Mouse (Mus musculus): Measurements from ENCODE around the gene Coro2b. TPM values are rescaled to one million over a fixed set of nuclear protein-coding genes. Genes with fewer than 3 reads are reported as not detected.

Gene Coro2b
- polyA plus RNA-seq, 1 experiment, result 47.5 TPM

GRCm38 (mm10) chr9:62513492-62514133 is 23.2 kb downstream of the Coro2b start:
- DNase-seq (ENCODE audit: low read depth), result no peak

- DNase-seq (ENCODE audit: low read depth), result no peak
Measured at GRCm38 (mm10) chr9:62510530-62510936, 26.3 kb downstream of the Coro2b start.

DNA sequence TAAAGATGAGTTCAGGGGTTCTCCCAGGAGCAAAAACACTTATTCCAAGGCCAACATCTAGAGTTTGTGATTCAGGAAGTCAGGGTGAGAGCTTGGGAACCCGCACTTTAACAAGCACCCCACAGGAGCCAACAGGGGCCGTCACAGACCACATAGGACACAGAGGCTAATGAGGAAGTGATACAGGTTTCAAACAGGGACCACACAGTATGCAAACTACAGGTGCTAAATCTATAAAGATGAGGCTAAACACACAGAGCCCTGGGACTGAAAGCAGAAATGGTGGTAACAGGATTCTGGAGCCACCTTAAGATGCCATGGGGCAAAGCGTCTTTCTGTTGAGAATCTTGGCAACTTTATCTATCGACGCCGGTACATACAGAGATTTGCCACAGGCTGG is 27.2 kb downstream of the Coro2b start:
- no peak for DNase-seq (ENCODE audit: low read depth)

DNA sequence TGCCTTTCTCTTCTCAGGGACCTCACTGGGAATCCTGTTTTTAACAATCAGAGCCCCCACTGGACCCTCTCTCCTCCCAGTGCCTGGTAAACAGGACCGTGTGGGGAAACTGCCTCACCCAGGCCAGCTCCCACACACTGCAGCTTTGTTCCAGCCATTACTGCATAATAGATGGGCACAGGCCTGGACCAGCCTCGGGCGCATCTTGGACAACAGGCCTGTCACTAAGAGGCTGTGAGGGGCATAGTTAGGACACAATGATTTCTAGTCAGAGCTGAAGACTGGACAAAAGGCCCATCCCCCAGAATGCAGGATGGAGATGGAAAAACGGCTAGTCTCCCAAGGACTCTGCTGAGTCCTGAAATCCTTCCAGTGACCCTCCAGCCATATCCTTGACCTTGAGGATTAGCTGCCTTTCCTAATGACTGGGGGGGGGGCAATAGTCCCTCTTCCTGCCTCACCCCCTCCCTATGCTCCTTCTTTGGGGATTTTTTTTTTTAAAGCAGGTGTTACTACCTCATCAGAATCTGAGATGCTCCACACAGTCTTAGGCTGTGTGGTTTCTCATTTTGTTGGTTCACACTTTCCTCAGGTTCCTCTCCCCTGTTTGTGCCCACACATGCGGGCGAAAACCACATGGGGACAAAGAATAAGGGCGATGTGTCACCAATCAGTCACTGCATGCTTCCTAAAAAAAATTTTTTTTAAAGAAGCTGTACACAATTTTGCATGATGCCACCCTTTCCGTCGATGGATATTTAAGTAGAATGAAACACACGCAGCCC is 27.9 kb downstream of the Coro2b start:
- DNase-seq (ENCODE audit: low read depth), result no peak

- no peak for DNase-seq (ENCODE audit: low read depth)
Measured at GRCm38 (mm10) chr9:62506467-62507067, 30.3 kb downstream of the Coro2b start.

GRCm38 (mm10) chr9:62504129-62504528 is 32.7 kb downstream of the Coro2b start:
- DNase-seq (ENCODE audit: low read depth), result no peak

GRCm38 (mm10) chr9:62502361-62502760 is 34.5 kb downstream of the Coro2b start:
- no peak for DNase-seq (ENCODE audit: low read depth)

- DNase-seq (ENCODE audit: low read depth), result no peak
Measured at GRCm38 (mm10) chr9:62501566-62501965, 35.3 kb downstream of the Coro2b start.

- DNase-seq (ENCODE audit: low read depth), result no peak
Measured at GRCm38 (mm10) chr9:62500007-62500406, 36.8 kb downstream of the Coro2b start.

GRCm38 (mm10) chr9:62498945-62499344 is 37.9 kb downstream of the Coro2b start:
- DNase-seq (ENCODE audit: low read depth), result no peak

DNA sequence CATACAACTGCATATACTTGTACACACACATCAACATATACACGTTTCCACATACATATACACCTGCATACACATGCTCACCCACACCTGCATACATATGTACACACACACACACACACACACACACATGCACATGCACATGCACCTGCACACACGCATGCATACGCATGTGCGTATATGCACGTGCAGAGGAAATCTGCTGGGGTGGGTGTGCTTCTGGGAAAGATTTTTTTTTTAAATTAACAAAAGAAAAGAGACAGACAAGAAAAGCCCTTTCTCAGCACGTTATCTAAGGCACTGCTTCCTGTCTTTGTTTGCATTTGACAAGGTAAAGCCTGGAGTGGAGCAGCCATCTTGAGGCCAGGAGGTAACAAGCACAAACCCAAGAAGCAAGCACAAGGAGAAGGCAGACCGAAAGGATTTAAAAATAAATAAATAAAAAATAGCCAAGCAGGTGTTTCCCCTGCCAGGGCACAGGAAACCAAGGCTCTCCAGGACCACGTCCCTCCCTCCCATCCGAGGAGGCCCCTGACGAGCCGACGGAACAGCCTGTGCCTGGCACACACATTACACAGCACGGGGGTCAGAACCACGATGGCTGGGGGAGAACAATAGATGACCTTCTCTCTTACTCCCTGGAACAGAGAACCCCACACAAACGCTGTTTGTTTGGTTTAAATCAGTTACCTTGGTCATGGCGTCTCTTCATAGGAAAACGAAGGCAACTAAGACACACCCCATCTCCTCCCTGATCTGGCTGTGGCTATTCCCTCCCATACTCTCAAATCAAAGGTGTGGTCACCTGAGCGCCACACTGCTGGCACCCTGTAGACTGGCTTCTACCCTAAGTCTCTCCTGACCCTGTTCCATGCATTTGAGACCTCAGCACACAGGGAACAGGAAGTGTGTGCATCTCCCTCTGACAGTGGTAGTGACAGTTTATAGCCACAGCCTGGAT is 39.4 kb downstream of the Coro2b start:
- no peak for DNase-seq (ENCODE audit: low read depth)

GRCm38 (mm10) chr9:62492306-62492990 is 44.4 kb downstream of the Coro2b start:
- no peak for DNase-seq (ENCODE audit: low read depth)

DNA sequence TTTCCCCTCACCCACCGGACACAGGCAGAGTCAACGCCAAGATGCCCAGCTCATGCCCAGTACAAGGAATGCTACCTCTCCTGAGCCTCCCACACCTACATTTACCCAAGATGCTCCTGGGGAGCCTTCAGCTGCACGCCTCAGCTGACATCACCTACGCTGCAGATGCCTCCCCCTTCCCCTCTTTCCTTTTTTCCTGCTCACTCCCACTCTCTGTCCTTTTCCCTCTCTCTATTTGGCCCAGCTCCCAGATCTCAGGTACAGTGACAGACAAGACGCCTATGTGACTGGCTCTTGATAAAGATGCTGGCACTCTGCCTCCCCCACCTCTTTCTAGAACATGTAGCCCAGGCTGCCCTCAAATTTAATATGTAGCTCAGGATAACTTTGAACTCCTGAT is 45.2 kb downstream of the Coro2b start:
- DNase-seq (ENCODE audit: low read depth), result no peak

- DNase-seq (ENCODE audit: low read depth), result no peak
Measured at GRCm38 (mm10) chr9:62491104-62491503, 45.7 kb downstream of the Coro2b start.

GRCm38 (mm10) chr9:62484107-62484506 is 52.7 kb downstream of the Coro2b start:
- no peak for DNase-seq (ENCODE audit: low read depth)

DNA sequence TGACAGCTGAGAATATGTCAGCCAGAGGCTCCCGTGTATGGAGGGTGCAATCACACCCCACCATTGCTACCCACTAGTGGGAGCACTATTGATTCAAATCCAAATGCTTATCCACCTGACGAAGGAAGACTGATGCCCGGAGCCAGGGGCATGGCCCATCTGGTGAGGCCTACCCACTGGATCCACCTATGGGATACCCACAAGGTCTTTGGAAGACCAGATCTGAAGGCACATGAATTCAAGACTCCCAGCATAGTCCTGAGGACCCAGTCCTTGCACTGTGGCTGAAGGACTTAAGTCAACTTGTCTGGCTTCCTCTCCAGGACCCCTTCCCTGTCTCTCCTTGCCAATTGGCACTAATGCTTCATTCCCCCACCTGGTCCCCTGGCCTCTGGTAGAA is 54.1 kb downstream of the Coro2b start:
- DNase-seq (ENCODE audit: low read depth), result no peak

GRCm38 (mm10) chr9:62480898-62481642 is 55.8 kb downstream of the Coro2b start:
- DNase-seq (ENCODE audit: low read depth), result no peak

DNA sequence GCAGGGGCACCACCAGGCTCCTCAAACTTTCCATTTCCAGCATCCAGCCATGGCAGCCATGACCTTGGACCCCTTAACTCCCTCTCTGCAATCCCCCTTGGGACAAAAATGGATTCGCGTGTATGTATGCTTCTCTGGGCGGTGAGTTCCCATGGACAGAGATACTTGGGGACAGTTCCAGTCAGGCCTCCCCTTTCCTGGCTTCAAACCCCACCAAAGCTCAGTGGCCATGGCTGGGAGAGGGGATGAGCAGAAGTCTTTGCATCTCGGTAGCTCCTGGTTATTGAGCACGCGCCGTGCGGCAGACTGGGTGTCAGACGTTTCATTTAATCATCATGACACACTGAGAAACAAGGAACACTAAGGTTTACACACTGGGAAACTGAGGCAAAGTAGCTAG is 56.7 kb downstream of the Coro2b start:
- DNase-seq (ENCODE audit: low read depth), result no peak

DNA sequence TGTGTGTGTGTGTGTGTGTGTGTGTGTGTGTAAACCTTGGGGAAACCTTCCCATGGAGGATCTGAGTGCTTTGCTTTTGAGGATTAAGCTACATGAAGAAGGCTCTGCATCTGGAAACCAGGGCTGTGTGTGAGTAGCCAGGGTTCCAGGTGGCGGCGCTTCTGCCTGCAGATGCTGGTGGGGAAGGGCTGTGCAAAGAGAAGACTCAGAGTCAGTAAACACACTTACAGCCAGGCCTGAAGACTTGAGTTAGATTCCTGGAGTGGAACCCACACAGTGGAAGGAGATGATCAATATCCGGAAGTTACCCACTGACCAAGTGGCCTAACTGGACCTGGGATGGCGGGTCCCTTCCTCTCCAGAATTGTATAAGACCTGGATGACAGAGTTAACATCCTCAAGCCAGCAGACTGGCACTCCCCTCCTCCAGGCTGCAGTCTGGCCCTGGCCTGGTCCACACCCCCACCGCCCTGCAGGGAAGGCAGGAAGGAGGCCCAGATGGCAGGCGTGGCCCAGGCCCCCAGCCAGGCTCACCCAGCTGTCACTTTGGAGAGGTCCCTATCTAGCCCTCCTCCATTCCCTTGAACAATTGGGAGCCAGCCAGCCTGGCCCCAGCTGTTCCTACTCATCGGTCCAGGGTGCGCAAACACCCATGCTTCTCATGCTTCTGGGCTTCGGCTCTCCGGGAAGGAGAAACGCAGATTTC is 59.9 kb downstream of the Coro2b start:
- no peak for DNase-seq (ENCODE audit: low read depth)

GRCm38 (mm10) chr9:62474206-62474605 is 62.6 kb downstream of the Coro2b start:
- no peak for DNase-seq (ENCODE audit: low read depth)
